Mouse (Mus musculus): Measurements from ENCODE around the gene Rbm48. TPM values are rescaled to one million over a fixed set of nuclear protein-coding genes. Genes with fewer than 3 reads are reported as not detected.

Rbm48 gene
- polyA plus RNA-seq, 1 experiment from 2014 or later, result 16.2 TPM

DNA sequence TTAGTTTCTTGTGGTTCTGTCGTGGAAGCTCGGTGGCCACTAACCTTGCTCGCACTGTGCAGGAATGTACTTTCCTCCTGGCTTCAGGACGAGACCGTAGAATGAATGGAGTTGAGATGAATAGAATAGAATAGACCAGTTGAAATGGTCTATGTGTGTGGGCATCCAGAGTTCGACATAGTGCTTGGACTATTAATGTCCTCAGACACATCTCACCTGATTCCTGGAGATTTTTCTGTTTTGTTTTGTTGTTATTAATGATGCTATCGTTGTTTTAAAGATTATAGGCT, 52.0 kb downstream of the Rbm48 start:
- 9% methylated on average over 7 of the region's 7 CpGs for WGBS
- Histone ChIP-seq H3K27me3 (no peaks in the 10 kb centered on the region), H3K4me3 (peak overlapping the region; percentile 73), H3K4me2 (peak overlapping the region; percentile 75), H3K9ac (peak overlapping the region; percentile 80), H3K27ac (no peak overlapping the region), H3K36me3 (ENCODE audit: poor library complexity, severe bottlenecking) (peaks cover 7% of the 10 kb centered on the region; the same call in 1 of the 2 replicates), H3K4me1 (peaks cover 15% of the 10 kb centered on the region), H3K9me3 (replicated peaks) (no peaks in the 10 kb centered on the region)
- peak; percentile 31; the same call in 1 of the 2 replicates for ATAC-seq

DNA sequence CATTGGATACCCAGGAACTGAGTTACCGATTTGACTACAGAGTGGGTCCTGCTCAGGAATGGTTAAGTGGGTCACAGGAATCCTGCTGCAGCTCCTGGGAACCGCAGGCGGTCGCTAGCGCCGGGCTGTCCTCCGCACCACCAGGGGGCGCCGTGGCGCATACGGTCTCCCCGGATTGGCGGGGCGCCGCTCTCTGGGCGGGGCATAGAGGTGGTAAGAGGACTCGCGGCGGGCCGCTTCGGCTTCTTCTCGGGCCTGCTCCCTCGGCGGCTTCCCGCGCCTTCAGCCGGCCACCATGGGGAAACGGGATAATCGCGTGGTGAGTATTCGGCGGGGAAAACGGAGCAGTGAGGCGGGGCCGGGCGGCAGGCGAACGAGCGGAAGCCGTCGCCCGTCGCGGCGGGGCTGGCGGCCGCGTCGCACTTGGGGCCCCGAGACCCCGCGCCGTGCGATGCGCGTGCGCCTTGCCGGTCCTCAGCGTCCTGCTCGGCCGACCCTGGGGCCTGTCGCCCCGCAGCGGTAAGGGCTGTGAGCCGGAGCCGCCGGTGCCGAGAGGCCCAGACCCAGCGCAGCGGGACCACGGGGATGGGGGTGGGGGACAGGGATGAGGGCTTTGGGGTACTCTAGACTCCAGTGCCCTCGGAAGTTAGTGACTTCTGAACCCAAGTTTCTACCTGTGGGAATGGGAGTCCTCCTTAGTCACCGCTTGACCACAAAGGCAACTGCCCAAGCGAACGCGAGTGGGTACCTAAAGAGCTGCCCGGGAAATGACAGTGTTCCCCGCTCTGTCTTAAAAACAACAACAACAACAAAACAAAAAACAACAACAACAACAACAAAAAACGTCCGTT, 52.5 kb downstream of the Rbm48 start, which contains the start of gene Fam133b:
Gene Fam133b, plus strand, starts transcription at position 205 of the 851 bp plus-strand sequence.
- Histone ChIP-seq H3K36me3 (ENCODE audit: poor library complexity, severe bottlenecking) (peaks cover 7% of the 10 kb centered on the region; the same call in 1 of the 2 replicates), H3K4me1 (peaks cover 15% of the 10 kb centered on the region), H3K9ac (peak within 1 kb of the TSS; percentile 80), H3K4me3 (peak within 1 kb of the TSS; percentile 73), H3K27ac (peak within 1 kb of the TSS; percentile 83), H3K27me3 (no peaks in the 10 kb centered on the region), H3K9me3 (replicated peaks) (no peaks in the 10 kb centered on the region), H3K4me2 (peak within 1 kb of the TSS; percentile 75)
- under 1% methylated on average over 61 of the region's 80 CpGs for WGBS
- ATAC-seq, result peak; percentile 97

DNA sequence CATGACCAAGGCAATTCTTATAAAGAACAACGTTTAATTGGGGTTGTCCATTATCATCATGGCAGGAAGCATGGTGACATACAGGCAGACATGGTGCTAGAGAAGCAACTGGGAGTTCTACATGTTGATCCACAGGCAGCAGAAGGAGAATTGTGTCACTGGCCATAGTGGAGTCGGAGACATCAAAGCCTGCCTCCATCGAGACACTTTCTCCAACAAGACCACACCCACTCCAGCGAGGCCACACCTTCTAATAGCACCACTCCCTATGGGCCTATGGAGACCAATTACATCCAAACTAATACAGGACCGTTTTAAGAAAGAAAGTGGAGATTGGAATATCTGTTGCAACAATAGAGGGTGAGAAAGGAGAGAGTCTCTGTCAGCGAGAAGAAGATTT, 54.5 kb downstream of the Rbm48 start:
- no peak overlapping the region for H3K4me3 ChIP-seq
- 80% methylated on average over 6 of the region's 6 CpGs for WGBS
- ATAC-seq, result no peak
- no peaks in the 10 kb centered on the region for H3K9me3 ChIP-seq (replicated peaks)
- H3K27ac ChIP-seq, result no peak overlapping the region
- H3K27me3 ChIP-seq, result no peaks in the 10 kb centered on the region
- peaks cover 15% of the 10 kb centered on the region for H3K4me1 ChIP-seq
- no peak overlapping the region for H3K9ac ChIP-seq
- 0 out of 2 replicates have a peak, but pooled peaks cover 3% of the 10 kb centered on the region for H3K36me3 ChIP-seq (ENCODE audit: poor library complexity, severe bottlenecking)
- no peak overlapping the region for H3K4me2 ChIP-seq

DNA sequence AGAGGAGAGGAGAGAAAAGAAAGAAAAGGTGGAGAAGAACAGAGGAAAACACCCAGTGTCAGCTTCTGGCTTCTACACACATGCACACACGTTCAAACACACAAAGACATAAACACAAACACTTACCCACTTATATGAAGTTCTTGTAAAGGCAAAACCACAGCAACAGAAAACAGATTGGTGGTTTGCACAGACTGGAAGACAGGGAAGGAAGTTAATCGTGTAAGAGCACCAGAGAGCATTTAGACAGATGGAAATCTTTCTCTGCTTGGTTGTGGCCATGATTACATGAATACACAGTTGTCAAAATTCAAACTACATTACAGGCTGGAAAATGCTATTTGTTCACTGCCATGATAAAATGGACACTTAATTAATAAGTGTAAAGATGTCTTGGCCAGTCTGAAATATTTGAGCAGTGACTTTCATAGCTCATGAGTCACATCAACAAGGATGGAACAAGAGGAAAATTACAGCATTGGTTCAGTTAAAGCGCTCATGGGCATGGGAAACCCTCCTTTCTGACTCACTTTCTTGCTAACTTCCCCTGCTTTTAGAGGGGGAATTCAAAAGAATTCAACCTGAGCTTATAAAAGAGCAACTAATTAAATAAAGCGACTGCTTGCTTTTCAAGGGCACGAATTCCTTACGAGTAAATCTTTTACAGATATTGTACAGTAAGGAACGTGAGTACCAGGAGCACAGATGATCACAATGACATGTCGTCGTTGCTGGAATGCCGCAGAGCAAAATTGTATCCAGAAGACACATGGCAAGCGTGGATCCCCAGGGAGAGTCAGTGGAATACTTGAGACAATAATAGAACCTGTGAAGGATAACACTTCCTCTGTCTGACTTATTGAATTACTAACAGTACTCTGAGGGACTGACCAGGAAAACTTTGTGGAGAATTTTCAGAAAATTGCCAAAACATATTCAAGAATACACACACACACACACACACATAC, 57.6 kb downstream of the Rbm48 start:
- Histone ChIP-seq H3K4me2 (no peak overlapping the region), H3K27ac (no peak overlapping the region), H3K27me3 (no peaks in the 10 kb centered on the region), H3K36me3 (ENCODE audit: poor library complexity, severe bottlenecking) (no peaks in the 10 kb centered on the region), H3K4me3 (no peak overlapping the region), H3K9me3 (replicated peaks) (no peaks in the 10 kb centered on the region), H3K9ac (no peak overlapping the region), H3K4me1 (no peaks in the 10 kb centered on the region)
- WGBS, result 75% methylated on average over 11 of the region's 11 CpGs
- no peak for ATAC-seq

DNA sequence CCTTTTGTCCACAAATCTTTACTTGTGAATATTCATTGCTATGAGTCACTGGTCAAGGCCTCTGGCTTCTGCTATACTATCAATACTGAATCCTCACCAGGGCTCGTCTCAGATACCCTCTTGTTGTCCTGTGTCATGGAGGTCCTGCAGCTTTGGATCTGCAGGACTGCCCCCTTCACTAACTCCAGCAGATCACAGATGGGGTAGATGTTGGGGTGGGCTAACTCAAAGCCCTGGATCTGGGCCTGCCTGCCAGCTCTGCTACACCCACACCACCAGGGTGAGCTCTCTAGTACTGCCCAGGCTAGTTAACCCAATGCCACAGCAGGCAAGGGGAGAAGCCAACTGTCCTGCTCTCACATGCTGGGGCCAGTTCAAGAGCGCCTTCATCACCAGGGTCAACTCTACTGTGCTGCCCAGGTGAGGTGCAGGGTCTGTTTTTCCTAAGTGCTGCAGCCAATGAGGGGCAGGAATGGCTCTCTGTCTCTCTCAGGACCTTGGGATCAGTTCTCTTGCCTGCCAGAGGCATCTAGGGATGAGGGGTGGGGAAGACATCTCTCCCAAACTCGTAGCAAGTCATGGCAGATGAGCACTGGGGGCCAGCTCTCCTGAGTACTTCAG, 59.7 kb downstream of the Rbm48 start:
- no peak for ATAC-seq
- WGBS, result 65% methylated on average over 3 of the region's 3 CpGs
- Histone ChIP-seq H3K9me3 (replicated peaks) (no peaks in the 10 kb centered on the region), H3K27ac (no peak overlapping the region), H3K27me3 (no peaks in the 10 kb centered on the region), H3K4me1 (no peaks in the 10 kb centered on the region), H3K9ac (no peak overlapping the region), H3K36me3 (ENCODE audit: poor library complexity, severe bottlenecking) (no peaks in the 10 kb centered on the region), H3K4me3 (no peak overlapping the region), H3K4me2 (no peak overlapping the region)

Other genes with a start within 250 kb of the Rbm48 start
- 39.0 and 40.6 TPM in 2 replicates for gene Fam133b, start 52.8 kb downstream of the Rbm48 start, polyA plus RNA-seq (2015; fragmentation: Nextera tagmentation; extraction: Ambion mirVana)
- 3.1 and 3.9 TPM in 2 replicates for gene 1700109H08Rik, start 25.0 kb downstream of the Rbm48 start, polyA plus RNA-seq (2015; fragmentation: Nextera tagmentation; extraction: Ambion mirVana)
- gene Pex1, start 519 bp downstream of the Rbm48 start, polyA plus RNA-seq (2015; fragmentation: Nextera tagmentation; extraction: Ambion mirVana), result 21.7 and 24.4 TPM in 2 replicates
- not detected in 2 replicates for gene Tmbim7, start 54.6 kb upstream of the Rbm48 start, polyA plus RNA-seq (2015; fragmentation: Nextera tagmentation; extraction: Ambion mirVana)
- gene Gatad1, start 60.6 kb upstream of the Rbm48 start, polyA plus RNA-seq (2015; fragmentation: Nextera tagmentation; extraction: Ambion mirVana), result 65.8 and 69.3 TPM in 2 replicates
- 15.6 and 16.7 TPM in 2 replicates for gene Ankib1, start 206.3 kb upstream of the Rbm48 start, polyA plus RNA-seq (2015; fragmentation: Nextera tagmentation; extraction: Ambion mirVana)
- gene Krit1, start 206.6 kb upstream of the Rbm48 start, polyA plus RNA-seq (2015; fragmentation: Nextera tagmentation; extraction: Ambion mirVana), result 74.7 and 74.8 TPM in 2 replicates
- gene Lrrd1, start 248.6 kb upstream of the Rbm48 start, polyA plus RNA-seq (2015; fragmentation: Nextera tagmentation; extraction: Ambion mirVana), result 0.10 and 0.11 TPM in 2 replicates